Mouse (Mus musculus) neural tube, embryonic 14.5 days (tissue): ENCODE measurements around the gene Nop58. TPM values are rescaled to one million over a fixed set of nuclear protein-coding genes. Genes with fewer than 3 reads are reported as not detected.
"Not testable (repeated sequence)": the region's sequence is repeated elsewhere in the genome, so short reads cannot be mapped to it uniquely, and the experiment has no call there.

Source experiments
- ATAC-seq: fragments of 200-750 bp; cut with Nextera tagmentation; 2 replicates; pipeline ENCODE4 v1.8.0; 2017; ENCODE audit warnings: low read depth, mild to moderate bottlenecking, moderate TSS enrichment, moderate library complexity
- H3K27ac ChIP-seq: fragments of 300-500 bp; sonication (generic); 2 replicates; pipeline ENCODE4 v1.5.1; 2014; ENCODE audit warnings: low read depth, mild to moderate bottlenecking, control low read depth, low read length, moderate library complexity, mixed read lengths
- H3K27me3 ChIP-seq: fragments of 300-500 bp; sonication (generic); 2 replicates; pipeline ENCODE4 v1.6.1; 2014; ENCODE audit warnings: low read length; ENCODE audit not compliant: control insufficient read depth, insufficient read depth
- H3K36me3 ChIP-seq: fragments of 300-500 bp; sonication (generic); 2 replicates; pipeline ENCODE4 v1.6.1; 2014; ENCODE audit warnings: low read length, mixed read lengths; ENCODE audit not compliant: control insufficient read depth, insufficient read depth
- H3K4me1 ChIP-seq: fragments of 300-500 bp; sonication (generic); 2 replicates; pipeline ENCODE4 v1.6.1; 2014; ENCODE audit warnings: low read length; ENCODE audit not compliant: control insufficient read depth, insufficient read depth
- H3K4me2 ChIP-seq: fragments of 300-500 bp; sonication (generic); 2 replicates; pipeline ENCODE4 v1.6.1; 2014; ENCODE audit warnings: mild to moderate bottlenecking, low read depth, low read length, control low read depth
- H3K4me3 ChIP-seq: fragments of 300-500 bp; sonication (generic); 2 replicates; pipeline ENCODE4 v1.5.1; 2014; ENCODE audit warnings: low read depth, low read length, control low read depth, mixed read lengths
- H3K9ac ChIP-seq: fragments of 300-500 bp; sonication (generic); replicated peaks from 2 replicates; pipeline ENCODE4 v1.6.1; 2014; ENCODE audit warnings: low read depth, mild to moderate bottlenecking, control low read depth, low read length, mixed read lengths
- H3K9me3 ChIP-seq: fragments of 300-500 bp; sonication (generic); 2 replicates; pipeline ENCODE4 v1.6.1; 2016; ENCODE audit warnings: low read length; ENCODE audit not compliant: control insufficient read depth
- WGBS: fragments of 180-500 bp; shearing (Covaris S2); extraction: QIAGEN DNeasy Blood & Tissue Kit; methylation state at CpG from one replicate; pipeline ENCODE4 v1.1.7; 2014; 5-methylcytosine and 5-hydroxymethylcytosine counted together
- polyA plus RNA-seq: library from polyadenylated mRNA; unstranded; fragments of >200 nt; fragmentation: Nextera tagmentation; extraction: Ambion mirVana; gene quantifications from 2 replicates; pipeline ENCODE4 v1.2.1, GENCODE M21; 2014

Gene Nop58
- polyA plus RNA-seq, result 125 and 144 TPM in 2 replicates

DNA sequence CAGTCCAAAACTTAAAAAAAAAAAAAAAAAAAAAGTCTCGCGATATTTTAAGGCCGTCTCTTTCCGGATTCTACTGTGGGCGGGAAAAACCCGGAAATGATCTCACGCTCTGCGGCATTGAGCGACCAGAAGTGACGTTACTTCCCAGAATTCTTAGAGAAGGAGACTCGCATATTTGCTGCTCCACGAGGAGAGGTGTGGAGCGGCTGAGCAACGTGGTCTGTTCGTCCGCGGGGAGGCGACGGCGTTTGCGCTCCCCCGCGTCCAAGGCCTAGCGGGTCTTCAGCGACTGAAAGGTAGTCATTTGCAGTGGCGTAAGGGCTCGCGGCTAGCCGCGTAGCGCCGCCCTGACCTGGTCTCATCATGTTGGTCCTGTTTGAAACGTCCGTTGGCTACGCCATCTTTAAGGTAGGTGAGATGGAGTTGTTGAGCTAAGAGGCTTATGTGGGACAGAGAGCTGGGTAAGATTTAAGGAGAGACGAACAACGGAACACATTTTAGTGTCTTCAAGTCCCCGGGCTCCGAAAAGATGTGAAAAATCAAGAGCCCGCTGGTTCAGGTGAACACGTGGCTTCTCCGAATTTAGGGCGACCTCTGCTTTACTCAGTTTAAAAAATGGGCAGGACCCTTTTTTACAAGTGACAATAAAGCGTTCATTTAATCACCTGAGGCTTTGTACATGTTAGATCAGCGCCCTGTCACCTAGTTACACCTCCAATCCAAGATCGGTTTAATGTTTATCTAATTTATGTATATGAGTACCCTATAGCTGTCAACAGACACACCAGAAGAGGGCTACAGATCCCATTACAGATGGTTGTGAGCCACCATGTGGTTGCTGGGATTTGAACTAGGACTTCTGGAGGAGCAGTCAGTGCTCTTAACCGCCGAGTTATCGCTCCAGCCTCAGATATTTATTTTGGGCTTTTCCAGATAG is at the start of gene Nop58:
Gene Nop58, plus strand, starts transcription at position 153 of the 937 bp plus-strand sequence.
- ATAC-seq, result peak; percentile 98
- H3K27ac ChIP-seq, result peak within 1 kb of the TSS; percentile 83
- no peaks in the 10 kb centered on the region for H3K27me3 ChIP-seq
- under 1% methylated on average over 49 of the region's 49 CpGs for WGBS
- peak within 1 kb of the TSS; percentile 68 for H3K9ac ChIP-seq
- H3K36me3 ChIP-seq, result no peaks in the 10 kb centered on the region
- no peaks in the 10 kb centered on the region for H3K9me3 ChIP-seq
- H3K4me3 ChIP-seq, result peak within 1 kb of the TSS; percentile 62
- H3K4me1 ChIP-seq, result peaks cover 14% of the 10 kb centered on the region
- peak within 1 kb of the TSS; percentile 98 for H3K4me2 ChIP-seq

DNA sequence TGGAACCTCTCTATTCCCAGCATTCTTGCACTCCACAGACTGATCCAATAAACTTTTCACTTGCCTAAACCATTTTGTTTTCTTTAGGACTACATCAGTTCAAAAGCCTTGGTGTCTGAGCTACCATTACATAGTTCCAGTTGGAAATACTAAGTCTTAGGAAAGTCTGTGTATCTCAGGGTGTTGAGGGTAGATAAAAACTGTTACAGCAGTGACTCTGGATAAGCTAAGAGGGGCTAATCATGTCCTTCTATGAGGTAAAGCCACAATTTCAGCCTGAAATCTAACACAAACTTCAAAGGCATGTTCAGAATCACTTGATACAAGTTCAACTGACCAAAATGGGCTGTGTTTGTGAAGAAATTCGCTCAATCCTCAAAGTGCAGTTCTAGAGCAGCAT is 48.4 kb upstream of the Nop58 start:
- 77% methylated on average over 1 of the region's 1 CpGs for WGBS
- H3K27ac ChIP-seq, result no peak overlapping the region
- ATAC-seq, result no peak
- H3K27me3 ChIP-seq, result no peaks in the 10 kb centered on the region
- no peaks in the 10 kb centered on the region; the same call in 1 of the 2 replicates for H3K36me3 ChIP-seq
- no peak overlapping the region for H3K9ac ChIP-seq
- H3K4me1 ChIP-seq, result no peaks in the 10 kb centered on the region
- H3K9me3 ChIP-seq, result no peaks in the 10 kb centered on the region
- H3K4me2 ChIP-seq, result no peak overlapping the region
- no peak overlapping the region for H3K4me3 ChIP-seq

GRCm38 (mm10) chr1:59638371-59638770 is 46.4 kb upstream of the Nop58 start:
- WGBS, result 83% methylated on average over 3 of the region's 3 CpGs

GRCm38 (mm10) chr1:59642488-59642887 is 42.3 kb upstream of the Nop58 start:
- H3K36me3 ChIP-seq, result peaks cover 11% of the 10 kb centered on the region
- H3K9ac ChIP-seq, result no peak overlapping the region
- H3K4me1 ChIP-seq, result no peaks in the 10 kb centered on the region
- H3K4me2 ChIP-seq, result no peak overlapping the region
- H3K9me3 ChIP-seq, result no peaks in the 10 kb centered on the region
- ATAC-seq, result no peak
- H3K27me3 ChIP-seq, result no peaks in the 10 kb centered on the region
- 92% methylated on average over 1 of the region's 1 CpGs for WGBS
- H3K27ac ChIP-seq, result no peak overlapping the region
- no peak overlapping the region for H3K4me3 ChIP-seq

More at GRCm38 (mm10) chr1:59638371-59638770, 46.4 kb upstream of the Nop58 start:
- H3K27ac ChIP-seq, result no peak overlapping the region
- H3K4me3 ChIP-seq, result no peak overlapping the region
- H3K27me3 ChIP-seq, result no peaks in the 10 kb centered on the region
- no peak overlapping the region for H3K4me2 ChIP-seq
- H3K4me1 ChIP-seq, result no peaks in the 10 kb centered on the region
- no peaks in the 10 kb centered on the region for H3K9me3 ChIP-seq
- no peak for ATAC-seq
- H3K36me3 ChIP-seq, result peaks cover 5% of the 10 kb centered on the region
- no peak overlapping the region for H3K9ac ChIP-seq

DNA sequence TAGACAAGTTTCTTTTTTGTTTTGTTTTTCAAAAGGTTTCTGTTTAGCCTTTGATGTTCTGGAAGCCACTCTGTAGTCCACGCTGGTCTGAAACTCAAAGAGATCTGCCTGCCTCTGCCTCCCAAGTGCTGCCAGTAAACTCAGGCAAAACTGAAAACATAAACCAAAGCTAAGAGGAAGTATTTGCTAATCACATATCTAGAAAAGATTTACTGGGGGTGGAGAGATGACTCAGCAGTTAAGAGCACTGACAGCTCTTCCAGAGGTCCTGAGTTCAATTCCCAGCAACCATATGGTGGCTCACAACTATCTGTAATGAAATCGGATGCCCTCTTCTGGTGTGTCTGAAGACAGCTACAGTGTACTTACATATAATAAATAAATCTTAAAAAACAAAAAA is 38.3 kb upstream of the Nop58 start:
- H3K4me1 ChIP-seq, H3K9me3 ChIP-seq, ATAC-seq, H3K9ac ChIP-seq, H3K4me2 ChIP-seq, H3K4me3 ChIP-seq, H3K27me3 ChIP-seq, H3K27ac ChIP-seq: not testable (repeated sequence)
- peaks cover 17% of the 10 kb centered on the region for H3K36me3 ChIP-seq
- 93% methylated on average over 2 of the region's 2 CpGs for WGBS

- Histone ChIP-seq H3K9ac (no peak overlapping the region), H3K4me3 (no peak overlapping the region), H3K27me3 (no peaks in the 10 kb centered on the region), H3K4me1 (no peaks in the 10 kb centered on the region), H3K9me3 (no peaks in the 10 kb centered on the region), H3K36me3 (peaks cover 11% of the 10 kb centered on the region; the same call in 1 of the 2 replicates), H3K27ac (no peak overlapping the region), H3K4me2 (no peak overlapping the region)
- WGBS, result 91% methylated on average over 3 of the region's 3 CpGs
- no peak for ATAC-seq
Measured at GRCm38 (mm10) chr1:59651201-59651819, 33.5 kb upstream of the Nop58 start.

DNA sequence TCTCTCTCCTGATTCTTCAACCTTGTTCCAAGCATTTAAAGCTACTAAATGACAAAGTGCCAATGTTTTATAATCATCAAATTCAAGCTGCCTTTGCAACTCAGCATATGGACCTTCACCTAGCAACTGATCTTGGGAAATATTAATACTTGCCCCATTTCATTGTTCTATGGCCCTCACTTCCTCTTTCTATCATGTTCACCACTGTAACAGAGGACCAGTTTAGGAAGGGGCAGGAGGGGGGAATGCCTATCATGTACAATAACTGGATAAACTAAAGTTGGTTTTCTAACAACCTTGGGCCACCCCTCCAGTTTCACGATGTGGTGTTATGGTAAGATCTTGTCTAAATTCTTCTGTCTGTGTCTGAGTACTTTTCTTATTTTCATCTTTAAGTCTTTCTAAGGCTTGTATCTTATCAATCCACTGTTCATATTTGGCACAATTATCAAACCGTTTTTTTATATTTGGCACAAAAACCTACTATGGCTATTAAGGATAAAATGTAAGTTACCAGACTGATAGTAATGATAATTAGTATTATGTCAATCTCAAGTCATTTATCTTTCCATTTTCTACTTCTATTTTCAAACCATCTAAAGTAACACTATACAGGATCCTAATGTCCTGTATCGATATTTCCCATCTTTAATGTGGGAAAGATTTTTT is 31.4 kb upstream of the Nop58 start:
- H3K27ac ChIP-seq, result no peak overlapping the region
- 98% methylated on average over 3 of the region's 3 CpGs for WGBS
- H3K9ac ChIP-seq, result no peak overlapping the region
- no peak overlapping the region for H3K4me3 ChIP-seq
- H3K4me1 ChIP-seq, result no peaks in the 10 kb centered on the region
- no peak overlapping the region for H3K4me2 ChIP-seq
- no peaks in the 10 kb centered on the region for H3K9me3 ChIP-seq
- no peaks in the 10 kb centered on the region for H3K27me3 ChIP-seq
- H3K36me3 ChIP-seq, result peaks cover 11% of the 10 kb centered on the region; the same call in 1 of the 2 replicates
- no peak for ATAC-seq

DNA sequence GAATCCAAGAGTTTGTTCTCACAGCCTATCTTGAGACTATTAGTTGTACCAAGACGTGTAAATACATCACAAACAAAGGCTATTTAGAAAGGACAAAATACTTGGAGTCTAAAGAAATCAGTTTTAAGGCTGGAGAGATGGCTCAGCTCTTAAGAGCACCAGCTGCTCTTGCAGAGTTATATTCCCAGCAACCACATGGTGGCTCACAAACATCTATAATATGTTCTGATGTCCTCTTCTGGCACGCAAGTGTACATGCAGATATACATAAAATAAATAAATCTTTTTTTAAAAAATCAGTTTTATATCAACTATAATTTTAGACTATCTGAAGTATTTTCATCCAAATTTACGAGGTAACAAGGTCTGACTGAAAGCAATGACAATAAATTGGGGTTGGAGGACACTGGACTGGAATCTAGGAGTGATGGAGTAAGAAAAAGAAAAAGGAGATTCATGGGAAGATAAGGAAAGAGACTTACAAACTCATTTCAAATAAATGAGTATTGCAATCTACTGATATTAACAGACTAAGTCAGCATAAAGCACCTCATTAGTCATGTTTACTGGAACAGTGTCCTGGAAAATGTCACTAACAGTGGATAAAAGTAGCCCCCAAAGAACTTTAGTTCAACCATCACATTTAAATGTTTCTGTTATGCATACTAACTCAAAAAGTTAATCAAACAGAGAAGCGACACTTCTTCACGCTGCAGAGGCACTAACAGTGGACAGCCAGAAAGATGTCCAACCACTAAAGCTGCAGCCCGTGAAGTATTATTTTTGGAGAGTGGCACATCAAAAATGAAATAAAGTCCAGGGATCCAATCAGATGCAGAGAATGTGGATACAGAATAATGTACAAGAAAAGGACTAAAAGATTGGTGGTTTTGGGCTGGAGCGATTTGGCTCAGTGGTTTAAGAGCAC is 28.3 kb upstream of the Nop58 start:
- H3K4me3 ChIP-seq, result no peak overlapping the region
- H3K27ac ChIP-seq, result no peak overlapping the region
- WGBS, result 93% methylated on average over 7 of the region's 7 CpGs

More for the DNA sequence above, 28.3 kb upstream of the Nop58 start:
- Histone ChIP-seq H3K4me2 (no peak overlapping the region), H3K9me3 (no peaks in the 10 kb centered on the region), H3K27me3 (no peaks in the 10 kb centered on the region), H3K36me3 (peaks cover 5% of the 10 kb centered on the region; the same call in 1 of the 2 replicates), H3K4me1 (no peaks in the 10 kb centered on the region), H3K9ac (no peak overlapping the region)
- ATAC-seq, result no peak
